Mouse (Mus musculus) liver, embryonic 11.5 days (tissue): ENCODE results near the gene Trf. TPM values are rescaled to one million over a fixed set of nuclear protein-coding genes. Genes with fewer than 3 reads are reported as not detected.

Experiments used
- ATAC-seq: fragments of 200-750 bp; cut with Nextera tagmentation; replicated peaks from 2 replicates; pipeline ENCODE4 v1.8.0; 2017; ENCODE audit warnings: moderate number of reproducible peaks, mild to moderate bottlenecking, moderate TSS enrichment, moderate library complexity; ENCODE audit not compliant: low FRiP score
- DNase-seq: peaks from one replicate; pipeline ENCODE4 v3.0.0-alpha.2; 2017; ENCODE audit warnings: low spot score
- H3K27ac ChIP-seq: fragments of 300-500 bp; sonication (generic); 2 replicates; pipeline ENCODE4 v1.5.1; 2014; ENCODE audit warnings: mild to moderate bottlenecking, low read depth, low read length, control low read depth
- H3K27me3 ChIP-seq: fragments of 300-500 bp; sonication (generic); replicated peaks from 2 replicates; pipeline ENCODE4 v1.6.1; 2014; ENCODE audit warnings: low read length, mixed read lengths; ENCODE audit not compliant: control insufficient read depth, insufficient read depth
- H3K36me3 ChIP-seq: fragments of 300-500 bp; sonication (generic); 2 replicates; pipeline ENCODE4 v1.6.1; 2014; ENCODE audit warnings: mild to moderate bottlenecking, low read length, moderate library complexity, mixed read lengths; ENCODE audit not compliant: control insufficient read depth, insufficient read depth
- H3K4me1 ChIP-seq: fragments of 300-500 bp; sonication (generic); replicated peaks from 2 replicates; pipeline ENCODE4 v1.6.1; 2014; ENCODE audit warnings: low read length, mixed read lengths; ENCODE audit not compliant: control insufficient read depth, insufficient read depth
- H3K4me2 ChIP-seq: fragments of 300-500 bp; sonication (generic); 2 replicates; pipeline ENCODE4 v1.6.1; 2014; ENCODE audit warnings: mild to moderate bottlenecking, control low read depth, moderate library complexity
- H3K4me3 ChIP-seq: fragments of 300-500 bp; sonication (generic); 2 replicates; pipeline ENCODE4 v1.5.1; 2014; ENCODE audit warnings: low read depth, low read length, control low read depth
- H3K9ac ChIP-seq: fragments of 300-500 bp; sonication (generic); 2 replicates; pipeline ENCODE4 v1.6.1; 2014; ENCODE audit warnings: low read depth, low read length, control low read depth
- H3K9me3 ChIP-seq: fragments of 300-500 bp; sonication (generic); 2 replicates; pipeline ENCODE4 v1.6.1; 2016; ENCODE audit warnings: low read length, inconsistent platforms, mixed read lengths; ENCODE audit not compliant: control insufficient read depth
- WGBS: fragments of 180-500 bp; shearing (Covaris S2); extraction: QIAGEN DNeasy Blood & Tissue Kit; methylation state at CpG from one replicate; pipeline ENCODE4 v1.1.7; 2014; 5-methylcytosine and 5-hydroxymethylcytosine counted together
- polyA plus RNA-seq: library from polyadenylated mRNA; unstranded; fragments of >200 nt; fragmentation: Nextera tagmentation; extraction: Ambion mirVana; gene quantifications from 2 replicates; pipeline ENCODE4 v1.2.1, GENCODE M21; 2014

The Trf gene
- polyA plus RNA-seq, 1 experiment from 2014 or later: 2,446 TPM

DNA sequence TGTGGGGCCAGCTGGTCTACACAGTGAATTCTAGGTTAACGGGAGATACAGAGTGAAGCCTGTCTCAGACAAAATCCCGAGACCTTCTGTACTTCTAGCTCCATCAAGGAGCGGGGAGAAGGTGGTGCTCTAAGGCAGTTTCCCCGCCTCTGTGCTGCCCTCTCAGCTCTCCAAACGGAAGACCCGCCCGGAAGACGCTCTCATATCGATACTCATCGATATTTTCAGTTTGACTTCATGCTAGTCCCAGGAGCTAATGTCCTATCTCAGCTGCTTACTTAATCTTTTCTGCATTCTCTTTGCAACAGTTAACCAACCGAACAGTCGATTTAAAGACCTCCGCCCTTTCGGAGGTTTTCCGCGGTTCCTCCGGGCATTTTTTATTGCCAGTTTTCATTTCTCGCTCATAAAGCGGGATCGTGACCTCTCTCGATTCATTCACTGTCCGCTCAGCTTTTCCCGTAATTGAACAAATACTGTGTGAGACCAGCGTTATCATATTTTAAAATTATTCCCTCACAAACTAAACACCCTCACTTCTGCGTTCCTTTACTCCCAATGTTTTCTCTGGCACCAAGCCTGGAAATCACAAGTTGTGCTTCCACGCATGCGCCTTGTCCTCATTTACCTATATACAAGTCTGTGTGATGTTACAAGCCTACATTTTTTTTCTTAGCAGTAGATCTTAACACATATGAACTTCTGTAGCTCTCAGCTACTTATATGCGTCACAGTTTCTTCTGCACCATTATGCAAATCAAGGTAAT is 17.4 kb downstream of the Trf start:
- no peaks in the 10 kb centered on the region for H3K27me3 ChIP-seq
- H3K4me3 ChIP-seq: no peak overlapping the region
- DNase-seq (no peak), ATAC-seq (no peak)
- no peaks in the 10 kb centered on the region for H3K9me3 ChIP-seq
- whole genome bisulfite sequencing: 75% methylated on average over 28 of the region's 28 CpGs
- H3K4me2 ChIP-seq: no peak overlapping the region
- H3K4me1 ChIP-seq: no peaks in the 10 kb centered on the region
- H3K27ac ChIP-seq: no peak overlapping the region
- H3K9ac ChIP-seq: no peak overlapping the region
- H3K36me3 ChIP-seq: no peaks in the 10 kb centered on the region

DNA sequence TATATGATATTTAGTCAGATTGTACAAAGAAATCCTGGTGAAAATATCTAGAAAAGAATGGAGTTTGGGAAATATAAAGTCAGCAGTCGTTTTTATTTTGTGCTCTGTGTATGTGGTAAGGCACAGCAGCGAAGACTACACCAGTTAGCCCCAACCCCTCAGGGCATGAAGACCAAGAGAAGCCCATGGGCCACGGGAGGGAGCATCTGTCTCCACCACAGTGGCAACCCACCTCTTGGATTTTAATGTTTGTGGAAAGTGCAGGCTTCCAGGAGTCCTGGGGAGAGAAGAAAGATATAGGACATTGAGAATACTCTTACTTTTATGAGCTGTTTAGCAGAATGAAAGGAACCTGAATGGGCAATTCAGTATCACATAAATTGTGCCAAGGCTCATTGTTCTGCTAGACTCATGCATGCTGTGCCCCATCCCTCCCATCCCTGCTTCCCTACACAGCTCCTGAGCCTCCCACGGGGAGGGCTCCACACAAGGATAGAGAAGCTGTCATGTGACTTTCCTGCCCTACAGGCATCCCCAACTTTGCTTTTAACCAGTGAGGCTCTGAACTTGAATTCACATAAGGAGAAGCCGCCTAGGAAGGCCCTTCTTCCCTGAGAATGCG is 21.3 kb downstream of the Trf start:
- H3K4me2 ChIP-seq: no peak overlapping the region
- H3K4me1 ChIP-seq: no peaks in the 10 kb centered on the region
- no peak overlapping the region for H3K4me3 ChIP-seq
- no peak overlapping the region for H3K9ac ChIP-seq
- DNase-seq (no peak), ATAC-seq (no peak)
- H3K27me3 ChIP-seq: no peaks in the 10 kb centered on the region
- H3K27ac ChIP-seq: no peak overlapping the region
- no peaks in the 10 kb centered on the region for H3K36me3 ChIP-seq
- no peaks in the 10 kb centered on the region for H3K9me3 ChIP-seq
- WGBS: 71% methylated on average over 6 of the region's 6 CpGs

DNA sequence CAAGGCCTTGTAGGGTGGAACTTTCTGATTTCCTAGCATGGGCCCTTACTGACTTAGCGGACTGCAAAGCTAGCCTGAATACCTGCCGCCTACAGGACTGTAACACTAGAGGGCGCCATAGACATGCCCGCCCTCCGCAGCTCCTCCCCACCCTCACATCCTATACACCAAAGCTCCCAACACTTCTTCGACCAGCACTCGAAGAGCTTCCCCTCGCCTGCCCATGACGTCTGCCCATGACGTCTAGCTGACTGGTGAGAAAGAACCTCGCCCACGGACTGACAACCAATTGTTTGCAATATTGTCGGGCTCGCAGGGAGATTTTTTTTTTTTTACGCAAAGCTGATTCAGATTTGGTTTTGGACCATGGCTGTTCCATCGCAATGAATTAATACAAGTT is 22.4 kb downstream of the Trf start:
- no peak overlapping the region for H3K4me3 ChIP-seq
- 13% methylated on average over 16 of the region's 16 CpGs for WGBS
- no peaks in the 10 kb centered on the region for H3K27me3 ChIP-seq
- H3K27ac ChIP-seq: no peak overlapping the region
- no peaks in the 10 kb centered on the region for H3K4me1 ChIP-seq
- H3K9ac ChIP-seq: no peak overlapping the region
- ATAC-seq (peak; percentile 83), DNase-seq (peak; percentile 66)
- H3K4me2 ChIP-seq: peak overlapping the region; percentile 47
- no peaks in the 10 kb centered on the region for H3K36me3 ChIP-seq
- H3K9me3 ChIP-seq: no peaks in the 10 kb centered on the region

DNA sequence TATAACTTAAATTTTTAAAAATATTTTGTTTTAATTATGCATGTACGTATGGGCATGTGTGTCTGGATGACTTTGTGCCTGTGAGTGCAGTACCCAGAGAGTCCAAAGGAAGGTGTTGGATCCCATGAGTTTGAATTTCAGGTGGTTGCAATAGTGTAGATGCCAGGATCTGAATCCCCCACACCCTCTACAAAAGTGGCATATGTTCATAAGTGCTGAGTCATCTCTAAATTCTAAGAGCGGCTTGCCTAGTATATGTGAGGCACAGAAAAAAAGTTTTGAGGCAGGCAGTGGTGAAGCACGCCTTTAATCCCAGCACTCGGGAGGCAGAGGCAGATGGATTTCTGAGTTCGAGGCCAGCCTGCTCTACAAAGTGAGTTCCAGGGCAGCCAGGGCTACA is 24.5 kb downstream of the Trf start:
- no peak overlapping the region for H3K27ac ChIP-seq

DNA sequence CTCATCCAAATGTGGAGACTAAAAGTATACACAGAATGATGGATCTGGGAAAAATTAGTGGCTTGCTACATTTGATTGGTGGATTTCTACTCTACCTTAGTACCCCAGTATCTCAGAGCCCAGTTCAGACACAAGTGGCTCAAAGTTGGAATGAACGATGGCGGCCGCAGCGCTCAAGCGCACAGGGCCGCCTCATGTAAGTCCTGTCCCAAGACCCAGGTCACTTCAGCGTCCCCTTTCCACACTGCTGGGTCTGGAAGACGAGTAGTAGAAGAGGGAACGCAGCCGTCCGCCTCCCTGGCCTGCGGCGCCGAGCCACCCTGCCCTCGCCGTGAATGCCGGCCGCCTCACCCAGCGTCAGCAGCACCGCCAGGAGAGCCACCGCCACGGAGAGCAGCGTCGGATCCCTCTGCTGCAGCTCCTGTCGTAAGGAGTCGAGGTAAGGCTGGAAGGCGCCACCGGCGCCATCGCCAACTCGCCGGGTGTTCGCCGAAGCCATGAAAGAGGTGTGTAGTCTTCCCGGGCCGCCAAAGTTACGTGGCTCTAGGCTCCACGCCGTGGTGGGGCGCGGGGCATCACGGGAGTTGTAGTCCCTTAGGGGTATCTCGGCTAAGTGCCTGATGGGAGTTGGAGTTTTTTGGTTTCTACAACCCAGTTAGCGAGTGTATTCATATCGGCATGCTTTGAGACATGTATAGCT is 28.5 kb downstream of the Trf start, which contains the start of gene Srprb:
Srprb (minus strand) TSS at position 577 of the 700 bp plus-strand sequence.
- ATAC-seq: peak; percentile 97
- under 1% methylated on average over 45 of the region's 45 CpGs for WGBS
- peak within 1 kb of the TSS; percentile 64 for H3K4me2 ChIP-seq
- H3K36me3 ChIP-seq: peaks cover 17% of the 10 kb centered on the region
- no peaks in the 10 kb centered on the region for H3K9me3 ChIP-seq
- H3K27me3 ChIP-seq: no peaks in the 10 kb centered on the region
- peak within 1 kb of the TSS; percentile 97 for H3K4me3 ChIP-seq
- no peaks in the 10 kb centered on the region for H3K4me1 ChIP-seq
- peak within 1 kb of the TSS; percentile 74 for H3K27ac ChIP-seq
- peak within 1 kb of the TSS; percentile 93 for H3K9ac ChIP-seq
- DNase-seq: peak; percentile 91

More for the DNA sequence above, 24.5 kb downstream of the Trf start:
- 76% methylated on average over 5 of the region's 5 CpGs for WGBS
- Histone ChIP-seq H3K36me3 (no peaks in the 10 kb centered on the region), H3K27me3 (no peaks in the 10 kb centered on the region), H3K4me1 (no peaks in the 10 kb centered on the region), H3K4me2 (no peak overlapping the region), H3K9ac (no peak overlapping the region), H3K4me3 (no peak overlapping the region), H3K9me3 (no peaks in the 10 kb centered on the region)
- DNase-seq (no peak), ATAC-seq (no peak)

DNA sequence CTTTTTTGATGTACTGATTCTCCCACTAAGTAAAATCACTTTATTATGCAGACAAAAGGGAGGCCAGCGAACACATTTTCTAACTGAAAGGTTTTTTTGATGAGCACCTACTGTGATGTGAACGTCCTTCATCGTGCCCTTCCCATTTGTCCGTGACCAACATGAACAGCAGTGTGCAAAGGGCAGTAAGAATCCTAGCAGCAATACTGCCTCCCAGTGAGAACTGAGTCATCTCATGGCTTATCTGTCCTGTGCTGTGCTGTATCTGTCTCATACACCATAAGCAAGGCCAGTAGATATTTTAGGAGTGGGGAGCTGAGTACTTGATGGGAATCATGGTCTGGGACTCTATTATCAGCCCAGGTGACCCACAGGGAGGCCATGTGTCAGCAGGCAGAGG is 41.8 kb downstream of the Trf start:
- H3K9me3 ChIP-seq: no peaks in the 10 kb centered on the region
- H3K4me1 ChIP-seq: no peaks in the 10 kb centered on the region
- no peak overlapping the region for H3K9ac ChIP-seq
- ATAC-seq: no peak
- H3K36me3 ChIP-seq: peaks cover 24% of the 10 kb centered on the region
- DNase-seq: no peak
- H3K4me3 ChIP-seq: no peak overlapping the region
- no peak overlapping the region for H3K27ac ChIP-seq
- WGBS: 95% methylated on average over 4 of the region's 4 CpGs
- no peaks in the 10 kb centered on the region for H3K27me3 ChIP-seq
- H3K4me2 ChIP-seq: no peak overlapping the region

DNA sequence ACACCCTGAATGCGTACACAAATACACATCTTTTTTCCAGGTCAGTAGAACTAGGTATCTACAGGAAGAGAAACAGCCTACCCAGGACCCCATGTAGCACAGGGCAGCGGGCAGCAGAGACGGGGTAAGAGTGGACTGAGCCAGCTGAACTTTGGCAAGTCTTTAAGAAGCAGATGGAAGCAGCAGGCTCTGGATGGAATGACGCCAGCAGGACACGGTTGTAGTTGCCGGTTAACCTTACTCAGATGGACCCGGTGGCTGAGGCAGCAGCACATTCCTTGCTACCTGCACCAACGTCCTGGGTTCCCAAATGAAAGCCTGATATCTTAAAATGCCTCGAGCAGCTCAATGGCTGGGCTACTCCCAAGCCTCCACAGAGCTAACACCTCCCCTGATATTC is 43.5 kb downstream of the Trf start:
- no peak overlapping the region for H3K4me3 ChIP-seq
- WGBS: 70% methylated on average over 9 of the region's 9 CpGs
- ATAC-seq: no peak
- no peaks in the 10 kb centered on the region for H3K27me3 ChIP-seq
- H3K9ac ChIP-seq: no peak overlapping the region
- H3K4me2 ChIP-seq: no peak overlapping the region
- H3K4me1 ChIP-seq: no peaks in the 10 kb centered on the region
- H3K27ac ChIP-seq: no peak overlapping the region
- H3K9me3 ChIP-seq: no peaks in the 10 kb centered on the region
- peaks cover 23% of the 10 kb centered on the region for H3K36me3 ChIP-seq
- DNase-seq: no peak

DNA sequence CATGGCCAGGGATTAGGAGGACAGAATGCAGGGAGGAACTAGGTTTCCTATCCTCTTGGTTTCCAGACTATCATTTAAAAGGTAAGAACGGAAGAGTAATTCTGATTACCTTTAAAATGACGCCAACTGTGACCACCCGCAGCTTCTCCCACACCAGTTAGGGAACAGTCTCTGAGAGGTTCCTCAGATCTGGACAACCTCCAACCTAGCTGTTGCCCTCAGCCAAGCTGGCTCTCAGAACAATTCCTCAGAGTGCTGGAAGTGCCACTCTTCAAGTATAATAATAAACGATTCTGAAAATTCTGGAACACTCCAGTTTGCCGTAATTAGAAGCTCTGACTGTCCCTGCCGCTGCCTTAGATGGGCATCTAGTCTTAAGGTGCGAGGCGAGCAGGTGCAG is 44.3 kb downstream of the Trf start:
- H3K4me3 ChIP-seq: no peak overlapping the region
- peaks cover 19% of the 10 kb centered on the region; the same call in 1 of the 2 replicates for H3K36me3 ChIP-seq
- DNase-seq (no peak), ATAC-seq (no peak)
- whole genome bisulfite sequencing: 89% methylated on average over 8 of the region's 8 CpGs
- H3K27ac ChIP-seq: no peak overlapping the region
- no peaks in the 10 kb centered on the region for H3K9me3 ChIP-seq
- no peaks in the 10 kb centered on the region for H3K27me3 ChIP-seq
- no peaks in the 10 kb centered on the region for H3K4me1 ChIP-seq
- no peak overlapping the region for H3K9ac ChIP-seq
- H3K4me2 ChIP-seq: no peak overlapping the region
